In the genomic region with DNA sequence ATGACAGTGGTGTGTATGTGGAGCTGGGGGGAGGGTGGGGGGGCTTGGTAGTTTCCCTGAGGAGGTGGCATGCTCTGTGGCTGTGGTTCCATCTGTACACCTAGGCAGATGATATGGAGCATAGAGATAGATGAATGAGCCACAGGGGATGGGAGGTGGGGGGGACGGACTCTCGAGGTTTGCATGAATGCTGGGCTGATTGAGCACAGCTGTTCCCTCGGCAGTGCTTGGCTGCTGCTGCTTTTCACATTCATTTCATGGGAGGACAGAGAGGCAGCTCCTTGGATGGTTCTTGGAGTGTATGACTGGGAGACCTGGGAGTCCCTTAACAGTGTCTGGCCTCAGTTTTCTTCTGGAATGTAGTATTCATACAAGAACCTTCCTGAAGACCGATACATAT, we compare ENCODE assay signal across 8 mouse cellular contexts.
DNase-seq lines count a peak whose midpoint lies in the region; ATAC-seq lines count a peak whose summit lies in the region.

No protein-coding gene starts in this region.

- no peak for DNase-seq in lung, postnatal 36 days
- no peak for DNase-seq in cerebellum, adult 18-20 months
- DNase-seq in cerebellum, postnatal 14 days: no peak

- no peak overlapping the region for H3K9ac ChIP-seq in lung, embryonic 16.5 days (ENCODE audit: low read length)
- H3K9ac ChIP-seq in forebrain, embryonic 13.5 days: no peak overlapping the region
- no peak overlapping the region for H3K9ac ChIP-seq in hindbrain, embryonic 16.5 days (ENCODE audit: low read depth, low read length)
- no peak overlapping the region for H3K9ac ChIP-seq in neural tube, embryonic 14.5 days (replicated peaks; ENCODE audit: low read depth, low read length)

- H3K4me3 ChIP-seq in lung, embryonic 16.5 days (ENCODE audit: low read length): no peak overlapping the region
- no peak overlapping the region for H3K4me3 ChIP-seq in forebrain, embryonic 13.5 days
- H3K4me3 ChIP-seq in hindbrain, embryonic 16.5 days (ENCODE audit: low read length): no peak overlapping the region
- H3K4me3 ChIP-seq in neural tube, embryonic 14.5 days (ENCODE audit: low read depth, low read length): no peak overlapping the region

- H3K36me3 ChIP-seq in lung, embryonic 16.5 days (ENCODE audit: control insufficient read depth, insufficient read depth, low read length): no peaks in the 10 kb centered on the region
- H3K36me3 ChIP-seq in forebrain, embryonic 13.5 days (ENCODE audit: poor library complexity, severe bottlenecking): no peaks in the 10 kb centered on the region
- H3K36me3 ChIP-seq in hindbrain, embryonic 16.5 days (ENCODE audit: control insufficient read depth, insufficient read depth, low read length): no peaks in the 10 kb centered on the region
- no peaks in the 10 kb centered on the region for H3K36me3 ChIP-seq in neural tube, embryonic 14.5 days (ENCODE audit: control insufficient read depth, insufficient read depth, low read length)

- H3K4me2 ChIP-seq in lung, embryonic 16.5 days (ENCODE audit: low read depth, low read length): no peak overlapping the region
- no peak overlapping the region for H3K4me2 ChIP-seq in forebrain, embryonic 13.5 days
- no peak overlapping the region for H3K4me2 ChIP-seq in hindbrain, embryonic 16.5 days (ENCODE audit: low read length)
- H3K4me2 ChIP-seq in neural tube, embryonic 14.5 days (ENCODE audit: low read depth, low read length): no peak overlapping the region

- H3K4me1 ChIP-seq in lung, embryonic 16.5 days (replicated peaks; ENCODE audit: control insufficient read depth, insufficient read depth, low read length): peaks cover 65% of the 10 kb centered on the region
- H3K4me1 ChIP-seq in forebrain, embryonic 13.5 days: peaks cover 58% of the 10 kb centered on the region
- H3K4me1 ChIP-seq in hindbrain, embryonic 16.5 days (ENCODE audit: control insufficient read depth, insufficient read depth, low read depth, low read length): peaks cover 37% of the 10 kb centered on the region
- peaks cover 34% of the 10 kb centered on the region for H3K4me1 ChIP-seq in neural tube, embryonic 14.5 days (ENCODE audit: control insufficient read depth, insufficient read depth, low read length)

- 31% methylated on average over 4 of the region's 4 CpGs for WGBS in lung, embryonic 16.5 days
- WGBS in forebrain, embryonic 13.5 days: 33% methylated on average over 4 of the region's 4 CpGs
- WGBS in hindbrain, embryonic 16.5 days: 26% methylated on average over 4 of the region's 4 CpGs
- WGBS in neural tube, embryonic 14.5 days: 22% methylated on average over 4 of the region's 4 CpGs

- H3K9me3 ChIP-seq in lung, embryonic 16.5 days (ENCODE audit: control insufficient read depth, low read length): no peaks in the 10 kb centered on the region
- no peaks in the 10 kb centered on the region for H3K9me3 ChIP-seq in forebrain, embryonic 13.5 days (replicated peaks)
- no peaks in the 10 kb centered on the region for H3K9me3 ChIP-seq in hindbrain, embryonic 16.5 days (ENCODE audit: control insufficient read depth, low read length)
- no peaks in the 10 kb centered on the region for H3K9me3 ChIP-seq in neural tube, embryonic 14.5 days (ENCODE audit: control insufficient read depth, low read length)

- peak overlapping the region; percentile 96 for H3K27ac ChIP-seq in lung, embryonic 16.5 days (ENCODE audit: low read length)
- peak overlapping the region; percentile 57; the same call in 1 of the 2 replicates for H3K27ac ChIP-seq in forebrain, embryonic 13.5 days
- peak overlapping the region; percentile 20; the same call in 1 of the 2 replicates for H3K27ac ChIP-seq in hindbrain, embryonic 16.5 days (ENCODE audit: low read depth, low read length)
- H3K27ac ChIP-seq in neural tube, embryonic 14.5 days (ENCODE audit: low read depth, low read length): peak overlapping the region; percentile 44; the same call in 1 of the 2 replicates

- H3K27me3 ChIP-seq in lung, embryonic 16.5 days (ENCODE audit: control insufficient read depth, insufficient read depth, low read depth, low read length): no peaks in the 10 kb centered on the region
- no peaks in the 10 kb centered on the region for H3K27me3 ChIP-seq in forebrain, embryonic 13.5 days
- no peaks in the 10 kb centered on the region for H3K27me3 ChIP-seq in hindbrain, embryonic 16.5 days (replicated peaks; ENCODE audit: control insufficient read depth, insufficient read depth, low read length)
- no peaks in the 10 kb centered on the region for H3K27me3 ChIP-seq in neural tube, embryonic 14.5 days (ENCODE audit: control insufficient read depth, insufficient read depth, low read length)

- ATAC-seq in lung, embryonic 16.5 days (ENCODE audit: low read depth): peak; percentile 41
- ATAC-seq in forebrain, embryonic 13.5 days: no peak
- no peak for ATAC-seq in hindbrain, embryonic 16.5 days
- ATAC-seq in neural tube, embryonic 14.5 days (ENCODE audit: low read depth): peak; percentile 28; the same call in 1 of the 2 replicates
- no peak for ATAC-seq in megakaryocyte progenitor cell, adult 5-6 weeks (replicated peaks; ENCODE audit: poor library complexity)

Comparison
In these comparisons a context has a peak if more than half of its experiments do, and no peak if none do; other contexts are left out.
1. ATAC-seq: peak in lung, embryonic 16.5 days (single experiment) and neural tube, embryonic 14.5 days (single experiment); none in forebrain, embryonic 13.5 days (single experiment), hindbrain, embryonic 16.5 days (single experiment) and megakaryocyte progenitor cell, adult 5-6 weeks (single experiment).
2. H3K27ac ChIP-seq: peak in every context shown above with its lines; median percentile 96 in lung, embryonic 16.5 days; 57 in forebrain, embryonic 13.5 days; 44 in neural tube, embryonic 14.5 days; 20 in hindbrain, embryonic 16.5 days.